Mouse (Mus musculus) bone marrow, adult 2 months (tissue): ENCODE data around the gene Hoxc4.

Experiments
- CTCF ChIP-seq: fragments of 200-500 bp; IDR thresholded peaks from 2 replicates; pipeline ENCODE4 v1.5.1; 2011; ENCODE audit warnings: low read length, control low read depth; ENCODE audit not compliant: control insufficient read depth, insufficient read depth
- POLR2A ChIP-seq: fragments of 200-500 bp; IDR thresholded peaks from 2 replicates; pipeline ENCODE4 v1.6.1; 2011; ENCODE audit warnings: low read depth, mild to moderate bottlenecking, control low read depth, low read length, borderline replicate concordance; ENCODE audit not compliant: control insufficient read depth

GRCm38 (mm10) chr15:103051670-103052069 is 32.9 kb downstream of the Hoxc4 start:
- TF ChIP-seq CTCF (no peak), POLR2A (no peak)
